Mouse (Mus musculus) spleen, postnatal 36 days (tissue): ENCODE measurements around the gene Hck.

ENCODE experiments used
- DNase-seq, 2 experiments: peaks; one replicate each; pipeline ENCODE4 v3.0.0; 2022; ENCODE audit warnings: low spot score in 2 of 2, mixed read lengths in 1 of 2

Gene Hck

DNA sequence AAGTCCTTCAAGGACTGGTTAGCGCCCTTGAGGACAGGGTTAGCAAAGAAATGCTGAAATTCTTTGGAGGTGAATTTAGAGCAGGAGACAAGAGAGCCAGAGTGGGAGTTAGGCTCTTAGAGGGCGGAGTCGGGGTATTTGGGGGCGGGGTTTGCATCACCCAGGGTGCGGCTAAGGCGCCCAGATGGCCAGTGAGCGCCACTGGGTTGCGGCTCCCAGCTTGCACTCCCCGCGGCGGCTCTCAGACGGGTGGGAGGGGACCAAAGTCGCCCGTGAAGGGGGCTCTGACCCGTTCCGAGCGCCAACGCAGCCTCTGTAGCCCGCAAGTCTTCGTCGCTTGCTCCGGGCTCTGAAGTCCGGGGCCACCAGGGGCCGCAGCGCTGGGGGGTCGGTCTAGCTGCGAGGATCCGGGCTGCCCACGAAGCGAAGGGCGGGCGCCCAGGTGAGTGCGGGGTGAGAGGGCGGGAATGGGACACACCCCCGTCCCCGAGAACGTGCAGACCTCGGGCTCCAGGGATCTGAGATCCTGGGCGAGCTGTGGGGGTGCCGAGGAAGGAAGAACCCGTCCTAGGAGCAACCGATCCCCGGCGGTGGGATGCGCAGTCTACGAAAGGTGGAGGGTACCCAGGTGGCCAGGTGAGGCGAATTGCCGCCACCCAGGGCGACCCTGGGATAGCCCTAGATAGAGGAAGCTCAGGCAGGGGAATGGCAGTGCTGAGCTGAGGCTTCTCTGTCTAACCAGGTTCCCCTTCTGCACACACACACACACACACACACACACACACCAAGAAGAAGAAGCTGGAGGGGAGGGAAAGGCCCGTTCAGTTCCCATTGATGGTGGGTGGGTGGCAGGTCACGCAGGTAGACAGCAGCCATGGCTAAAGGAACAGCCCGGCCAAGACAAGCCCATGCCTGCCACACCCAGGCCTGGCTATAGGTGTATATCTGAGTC lies at the start of gene Hck:
Hck (plus strand) TSS at position 156 of the 952 bp plus-strand sequence.
- DNase-seq, result peak; percentile 79 to 83

GRCm38 (mm10) chr2:153060216-153060615 lies 48.1 kb upstream of the Hck start:
- no peak for DNase-seq

- no peak for DNase-seq
Observed at GRCm38 (mm10) chr2:153063394-153063793, 44.9 kb upstream of the Hck start.

DNA sequence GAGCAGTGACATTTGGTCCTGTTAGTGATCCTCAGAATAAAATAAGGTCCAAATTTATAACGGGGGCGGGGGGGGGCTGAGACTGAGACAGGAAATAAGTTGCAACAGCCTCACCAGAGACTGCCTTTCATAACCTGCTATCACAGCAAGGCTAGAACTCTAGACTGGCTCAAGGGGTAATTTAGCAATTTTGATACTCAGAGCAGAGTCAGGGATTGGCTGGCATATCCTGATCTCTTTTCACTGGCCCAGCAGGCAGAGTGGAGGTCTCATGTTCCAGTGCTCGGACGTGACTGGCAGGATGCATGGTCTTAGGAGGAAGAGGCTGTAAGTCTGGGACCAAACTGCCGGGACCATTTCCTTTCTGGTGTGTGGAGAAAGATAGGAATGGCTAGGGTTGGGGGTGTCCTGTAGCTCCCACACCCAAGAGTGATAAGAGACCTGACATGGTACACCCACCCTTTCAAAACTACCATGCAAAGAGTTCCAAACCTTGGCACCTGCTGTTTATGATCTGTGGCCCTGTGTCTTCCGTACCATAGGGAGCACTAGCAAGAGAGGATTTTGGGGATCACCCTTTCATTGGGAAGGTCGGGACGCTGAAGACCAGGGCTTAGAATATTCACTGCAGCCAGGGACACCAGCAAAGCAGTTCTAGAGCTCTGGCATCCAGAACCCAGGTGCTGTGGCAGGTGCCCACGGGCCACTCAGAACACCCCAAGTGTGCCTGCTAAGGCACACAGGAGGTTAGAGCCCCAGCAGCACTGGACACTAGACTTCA lies 43.9 kb upstream of the Hck start:
- no peak for DNase-seq

- no peak for DNase-seq
Observed at GRCm38 (mm10) chr2:153065747-153066508, 42.3 kb upstream of the Hck start, which contains the start of gene Ccm2l. Gene Ccm2l, plus strand, starts transcription at chr2:153065955.

GRCm38 (mm10) chr2:153066991-153067390 lies 41.3 kb upstream of the Hck start:
- no peak for DNase-seq

- no peak for DNase-seq
Observed at GRCm38 (mm10) chr2:153070762-153071490, 37.3 kb upstream of the Hck start.

DNA sequence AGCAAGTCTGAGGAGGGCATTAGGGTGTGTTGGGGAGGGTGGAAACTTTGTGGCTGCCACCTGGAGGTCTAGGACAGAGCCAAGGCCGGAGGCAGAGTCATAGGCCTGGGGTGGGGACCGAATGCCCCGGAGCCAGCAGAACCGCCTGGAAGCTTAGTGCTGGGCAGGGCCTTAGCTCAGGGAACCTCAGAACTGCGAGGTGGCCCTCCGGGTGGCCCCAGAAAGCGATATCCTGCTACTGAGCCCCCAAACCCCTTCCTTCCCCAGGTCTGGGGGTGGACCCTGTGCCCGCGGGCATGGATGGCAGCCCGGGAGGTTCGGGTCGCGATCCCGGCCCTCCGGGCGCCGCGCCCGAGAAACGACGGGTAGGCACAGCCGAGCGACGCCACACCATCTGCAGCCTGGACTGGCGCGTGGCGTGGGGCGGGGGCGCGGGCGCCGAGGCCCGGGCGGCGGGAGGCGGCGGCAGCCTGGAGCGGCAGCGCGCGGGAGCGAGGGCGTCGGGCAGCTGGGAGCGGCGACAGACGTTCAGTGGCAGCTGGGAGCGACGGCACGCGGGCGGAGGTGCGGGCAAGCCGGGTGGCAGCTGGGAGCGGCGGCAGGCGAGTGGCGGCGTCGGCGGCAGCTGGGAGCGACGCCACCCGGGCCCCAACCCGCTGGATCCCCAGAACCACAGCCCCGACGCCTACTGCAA lies 36.6 kb upstream of the Hck start:
- DNase-seq, result no peak

- DNase-seq, result no peak
Observed at GRCm38 (mm10) chr2:153074651-153075050, 33.6 kb upstream of the Hck start.

DNA sequence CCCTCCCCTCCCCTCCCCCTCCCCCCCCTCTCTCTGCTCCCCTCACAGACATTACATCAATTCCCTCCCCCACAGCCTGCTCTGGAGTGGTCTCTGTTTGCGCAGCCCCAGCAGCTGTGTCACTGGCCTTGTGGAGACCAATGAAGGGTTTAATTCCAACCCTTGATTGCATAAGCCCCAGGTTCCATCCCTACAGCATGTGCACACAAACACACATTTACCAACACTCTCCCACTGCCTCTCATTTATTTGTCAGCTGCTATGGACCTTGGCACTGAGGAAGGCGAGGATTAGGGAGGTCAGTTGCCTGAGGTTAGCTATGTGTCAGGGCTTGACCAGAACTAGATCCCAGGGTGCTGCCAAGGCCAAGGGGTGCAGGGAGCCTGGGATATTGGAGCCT lies 32.3 kb upstream of the Hck start:
- no peak for DNase-seq

- peak; percentile 60 to 77 for DNase-seq
Observed at GRCm38 (mm10) chr2:153080841-153081523, 27.3 kb upstream of the Hck start.

GRCm38 (mm10) chr2:153081866-153082265 lies 26.4 kb upstream of the Hck start:
- no peak for DNase-seq

DNA sequence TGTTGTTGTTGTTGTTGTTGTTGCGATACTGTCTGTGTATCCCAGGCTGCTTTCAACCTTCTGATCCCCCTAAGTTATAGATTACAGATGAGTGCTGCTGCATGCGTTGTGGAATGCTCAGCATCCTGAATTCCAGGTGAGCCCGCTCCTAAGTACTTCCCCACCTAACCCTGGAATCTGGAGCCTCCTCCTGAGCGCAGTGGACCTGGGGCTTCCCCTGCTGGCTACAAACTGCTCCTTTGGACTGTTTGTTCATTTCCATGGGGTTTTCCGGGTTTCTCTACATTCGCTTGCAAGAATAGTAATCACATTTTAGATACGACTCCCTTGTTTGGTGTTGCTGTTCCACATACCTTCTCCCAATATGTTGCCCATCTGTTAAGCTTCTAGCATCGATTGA lies 25.0 kb upstream of the Hck start:
- no peak for DNase-seq

GRCm38 (mm10) chr2:153083824-153084223 lies 24.4 kb upstream of the Hck start:
- DNase-seq, result peak in 1 of 2 experiments; percentile 20

DNA sequence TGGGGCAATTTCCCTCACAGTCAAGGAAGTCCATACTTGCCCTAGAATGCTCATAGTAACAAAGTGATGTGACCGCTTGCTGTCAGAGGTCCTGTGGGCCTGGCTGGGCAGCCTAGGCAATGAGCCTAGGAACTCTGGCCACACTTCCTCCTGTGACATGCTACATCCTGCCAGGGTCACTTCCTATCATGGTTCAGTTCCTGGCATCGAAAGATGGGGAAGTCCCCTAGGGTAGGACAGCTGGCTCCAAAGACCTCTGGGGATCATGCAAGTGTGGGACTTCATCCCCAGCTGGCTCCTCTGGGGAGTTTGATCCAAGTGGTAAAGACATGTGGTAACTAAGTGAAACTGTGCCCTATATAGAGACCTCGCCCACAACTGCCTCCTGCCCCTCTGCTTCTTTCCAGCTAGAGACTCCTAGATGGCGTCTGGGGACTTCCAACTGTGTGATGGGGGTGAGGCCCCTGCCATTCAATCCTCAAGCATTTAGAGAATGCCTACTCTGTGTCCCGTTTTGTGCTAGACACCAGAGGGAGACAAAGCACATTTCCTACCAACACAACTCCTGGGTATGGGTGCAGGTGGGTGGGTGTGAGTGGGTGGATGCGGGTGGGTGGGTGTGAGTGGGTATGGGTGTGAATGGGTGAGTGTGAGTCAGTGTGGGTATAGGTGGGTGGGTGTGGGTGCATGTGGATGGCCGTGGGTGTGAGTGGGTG lies 23.8 kb upstream of the Hck start:
- DNase-seq, result peak; percentile 72 to 78

- DNase-seq, result no peak
Observed at GRCm38 (mm10) chr2:153085556-153085955, 22.7 kb upstream of the Hck start.

DNA sequence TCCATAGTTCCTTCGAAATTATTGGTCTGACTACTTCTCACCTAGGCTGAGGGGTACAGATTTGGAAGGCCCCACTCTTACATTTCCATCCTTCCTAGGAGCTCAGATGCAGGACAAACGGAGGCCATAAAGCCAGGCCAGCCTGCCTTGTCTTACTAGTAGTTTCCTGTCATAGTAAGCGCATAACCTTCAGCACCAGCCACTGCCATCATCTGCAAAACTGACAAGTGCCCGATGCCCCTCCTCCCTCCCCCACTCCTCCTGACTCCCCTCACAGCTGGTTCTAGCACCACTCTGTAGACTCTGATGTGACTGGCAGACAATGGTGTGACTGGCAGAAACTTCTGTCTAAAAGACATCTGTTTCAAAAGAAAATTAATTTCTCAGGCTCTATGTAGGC lies 22.1 kb upstream of the Hck start:
- DNase-seq, result no peak

DNA sequence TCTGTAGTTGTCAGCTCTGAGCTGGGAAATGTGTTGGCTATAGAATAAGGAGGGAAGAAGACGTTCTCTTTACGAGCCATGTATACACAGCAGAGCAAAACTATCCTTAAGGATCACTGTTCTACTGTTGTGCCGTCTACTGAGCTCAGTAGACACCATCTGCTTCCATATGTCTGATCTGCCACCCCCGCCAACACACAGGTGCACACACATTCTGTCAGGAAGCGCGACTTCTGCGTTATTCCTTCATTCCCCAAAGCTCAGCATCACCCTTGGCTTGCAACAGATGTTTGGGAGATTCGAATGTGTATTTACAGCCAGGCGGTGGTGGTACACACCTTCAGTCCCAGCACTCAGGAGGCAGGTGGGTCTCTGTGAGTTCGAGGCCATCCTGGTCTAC lies 21.2 kb upstream of the Hck start:
- DNase-seq, result no peak

- no peak for DNase-seq
Observed at GRCm38 (mm10) chr2:153089316-153089715, 19.0 kb upstream of the Hck start.
